Mouse (Mus musculus) G1E (cell line): Measurements from ENCODE around the gene Ephx3. TPM values are rescaled to one million over a fixed set of nuclear protein-coding genes. Genes with fewer than 3 reads are reported as not detected.

Experiments used
- ATAC-seq: 2 replicates; pipeline ENCODE4 v1.8.0; 2016; ENCODE audit warnings: mild to moderate bottlenecking; ENCODE audit not compliant: insufficient number of reproducible peaks, poor library complexity, low FRiP score, severe bottlenecking; ENCODE audit errors: extremely low read depth
- DNase-seq: peaks from one replicate; pipeline ENCODE4 v3.0.0; 2012; ENCODE audit warnings: low spot score
- H3K27me3 ChIP-seq: 2 replicates; pipeline ENCODE4 v1.6.1; 2012; ENCODE audit warnings: mild to moderate bottlenecking, low read length, inconsistent platforms; ENCODE audit not compliant: insufficient read depth
- H3K36me3 ChIP-seq: replicated peaks from 2 replicates; pipeline ENCODE3; 2012; ENCODE audit warnings: mild to moderate bottlenecking, inconsistent platforms
- H3K4me1 ChIP-seq: 2 replicates; pipeline ENCODE4 v1.6.1; 2012; ENCODE audit warnings: low read depth, low read length, inconsistent platforms, mixed read lengths; ENCODE audit not compliant: insufficient read depth
- H3K4me3 ChIP-seq: 2 replicates; pipeline ENCODE4 v1.5.1; 2012; ENCODE audit warnings: low read depth, mild to moderate bottlenecking, inconsistent platforms, low read length, moderate library complexity, mixed read lengths
- H3K9me3 ChIP-seq: replicated peaks from 2 replicates; pipeline ENCODE4 v1.6.1; 2012; ENCODE audit warnings: inconsistent platforms
- CTCF ChIP-seq: IDR thresholded peaks from 2 replicates; pipeline ENCODE4 v1.5.1; 2012; ENCODE audit warnings: low read depth, low read length, inconsistent platforms, mixed read lengths
- GATA1 ChIP-seq: IDR thresholded peaks from 2 replicates; pipeline ENCODE4 v1.6.1; 2012; ENCODE audit warnings: borderline replicate concordance, low read length, inconsistent platforms, mixed read lengths
- GATA2 ChIP-seq: IDR thresholded peaks from 2 replicates; pipeline ENCODE4 v1.6.1; 2012; ENCODE audit warnings: low read depth, low read length, inconsistent platforms, borderline replicate concordance
- POLR2AphosphoS5 ChIP-seq: IDR thresholded peaks from 2 replicates; pipeline ENCODE4 v1.6.1; 2012; ENCODE audit warnings: low read depth, low read length, inconsistent platforms; ENCODE audit not compliant: insufficient replicate concordance
- TAL1 ChIP-seq: conservative IDR thresholded peaks from 2 replicates; pipeline ENCODE4 v1.6.1; 2012; ENCODE audit warnings: low read depth, low read length, inconsistent platforms, mixed read lengths
- polyA plus RNA-seq: library from polyadenylated mRNA; stranded (reverse); fragments of >175 nt; gene quantifications from 2 replicates; pipeline ENCODE4 v1.2.3, GENCODE M21; 2012
- total RNA-seq, 2 experiments: library from RNA; stranded (forward) in 1 of 2; stranded (reverse) in 1 of 2; fragments of 200-1000 nt in 1 of 2; fragments of >200 nt in 1 of 2; fragmentation: Nextera tagmentation in 1 of 2; gene quantifications; 2 replicates each; pipeline ENCODE4 v1.2.3; 2014 to 2017

The Ephx3 gene
- total and polyA plus RNA-seq, 3 experiments = 0.02 to 0.68 (median 0.38) TPM

DNA sequence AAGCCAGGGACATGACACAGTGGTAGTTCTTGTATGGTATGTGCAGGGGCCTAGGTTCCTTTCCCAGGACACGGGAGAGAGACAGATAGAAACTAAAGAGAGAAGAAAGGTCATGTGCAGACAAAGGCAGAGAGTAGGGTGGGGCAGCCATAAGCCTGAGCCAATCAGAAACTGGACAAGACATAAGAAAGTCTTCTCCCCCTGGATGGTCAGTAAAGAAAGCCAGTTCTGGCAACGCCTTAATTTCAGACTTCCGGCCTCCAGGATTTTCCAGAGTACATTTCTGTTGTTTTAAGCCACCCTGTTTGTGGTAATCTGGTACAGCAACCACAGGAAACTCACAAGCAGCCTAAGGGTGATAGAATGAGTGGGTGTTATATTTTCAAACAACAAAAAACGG is 28.5 kb downstream of the Ephx3 start:
- no peak for DNase-seq
- H3K36me3 ChIP-seq = peaks cover 12% of the 10 kb centered on the region
- no peak overlapping the region for H3K4me3 ChIP-seq
- H3K4me1 ChIP-seq = peaks cover 56% of the 10 kb centered on the region
- no peak for ATAC-seq
- peaks cover 56% of the 10 kb centered on the region for H3K27me3 ChIP-seq
- H3K9me3 ChIP-seq = no peaks in the 10 kb centered on the region
- no peak for TF ChIP-seq CTCF
- TF ChIP-seq TAL1 = no peak
- no peak for TF ChIP-seq GATA1
- no peak for TF ChIP-seq GATA2
- no peak for TF ChIP-seq POLR2AphosphoS5

DNA sequence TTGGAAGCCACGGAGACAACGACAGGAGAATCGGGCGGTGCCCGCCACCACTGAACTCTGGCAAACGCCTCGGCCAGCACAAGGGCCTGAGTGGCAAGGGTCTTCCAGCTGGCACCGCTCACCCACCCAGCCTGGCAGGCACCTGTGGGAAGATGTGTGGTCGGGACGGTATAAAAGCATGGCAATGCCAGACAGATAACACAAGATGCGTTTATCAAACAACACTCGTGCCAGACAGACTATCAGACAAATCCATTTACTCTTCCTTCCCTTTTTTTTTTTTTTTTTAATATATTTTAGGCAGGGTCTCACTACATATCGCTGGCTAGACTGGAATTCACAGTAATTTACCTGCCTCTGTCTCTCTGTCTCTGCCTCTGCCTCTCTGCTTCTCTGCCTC is 30.5 kb downstream of the Ephx3 start:
- H3K9me3 ChIP-seq = no peaks in the 10 kb centered on the region
- peaks cover 51% of the 10 kb centered on the region for H3K27me3 ChIP-seq
- DNase-seq (no peak), ATAC-seq (no peak)
- TF ChIP-seq CTCF (no peak), POLR2AphosphoS5 (no peak), TAL1 (no peak), GATA1 (no peak), GATA2 (no peak)
- H3K4me1 ChIP-seq = peaks cover 38% of the 10 kb centered on the region
- H3K4me3 ChIP-seq = peak overlapping the region; percentile 51; the same call in 1 of the 2 replicates
- peaks cover 18% of the 10 kb centered on the region for H3K36me3 ChIP-seq

DNA sequence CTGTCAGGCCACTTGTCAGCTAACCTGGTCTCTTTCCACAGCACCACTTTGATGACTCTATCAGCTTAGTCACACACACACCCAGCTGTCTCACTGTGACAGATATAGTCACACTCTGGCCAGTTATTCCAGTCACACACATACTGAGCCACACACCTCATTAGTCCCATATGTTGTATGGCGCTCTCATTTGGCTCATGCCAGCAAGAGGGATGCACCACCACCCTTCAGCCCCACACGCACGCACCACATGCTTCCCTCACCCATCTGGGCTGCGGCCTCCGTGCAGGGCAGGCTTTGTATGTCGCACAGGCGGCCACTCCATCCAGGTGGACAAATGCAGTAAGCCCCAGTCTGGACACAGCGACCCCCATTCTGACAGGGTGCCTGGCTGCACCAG is 42.6 kb downstream of the Ephx3 start:
- TF ChIP-seq TAL1 (no peak), CTCF (no peak), GATA1 (no peak), POLR2AphosphoS5 (no peak), GATA2 (no peak)
- Histone ChIP-seq H3K36me3 (peaks cover 39% of the 10 kb centered on the region), H3K9me3 (peaks cover 11% of the 10 kb centered on the region), H3K4me1 (peaks cover 10% of the 10 kb centered on the region), H3K4me3 (no peak overlapping the region), H3K27me3 (peaks cover 38% of the 10 kb centered on the region)
- DNase-seq = no peak
- ATAC-seq = no peak

DNA sequence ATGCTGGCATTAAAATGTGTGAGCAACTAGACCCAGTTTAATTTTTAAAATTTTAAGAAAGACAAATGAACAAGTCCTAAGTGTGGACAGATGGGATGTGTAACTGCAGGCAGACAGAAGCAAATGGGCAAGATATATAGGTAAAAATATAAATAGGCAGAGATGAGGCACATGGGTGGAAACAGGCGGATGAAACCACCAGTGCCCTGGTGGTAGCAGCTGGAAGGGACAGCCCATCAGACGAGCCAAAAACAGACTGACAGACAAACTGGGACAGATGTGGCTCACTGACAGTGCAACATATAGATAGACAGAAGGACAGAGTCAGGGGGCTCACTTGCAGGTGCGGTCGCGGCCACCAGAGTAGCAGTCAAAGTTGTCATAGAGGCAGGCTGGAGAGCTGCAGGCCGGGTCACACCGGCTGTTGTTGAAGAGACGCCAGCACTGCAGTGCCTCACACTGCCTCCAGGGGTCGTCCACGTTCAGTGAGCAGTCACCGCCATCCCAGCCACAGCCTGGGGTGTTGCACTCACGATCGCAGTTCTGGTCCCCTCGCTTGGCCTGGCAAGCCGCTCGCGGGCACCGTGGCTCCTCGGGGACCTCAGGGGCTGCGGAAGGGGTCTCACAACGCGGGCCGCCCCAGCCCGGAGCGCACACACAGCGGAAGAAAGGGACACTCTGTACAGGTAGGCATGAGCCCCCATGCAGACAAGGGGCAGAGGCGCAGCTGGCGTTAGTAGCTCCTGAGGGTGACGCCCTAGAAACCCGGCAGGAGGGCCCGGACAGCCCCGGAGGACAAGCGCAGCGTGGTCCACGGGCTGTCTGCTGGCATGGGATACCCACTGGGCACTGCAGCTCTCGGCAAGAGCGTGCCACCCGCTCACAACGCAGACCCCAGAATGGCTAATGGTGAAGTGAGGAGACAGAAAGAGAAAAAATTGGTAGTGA is 46.2 kb downstream of the Ephx3 start:
- H3K36me3 ChIP-seq = peaks cover 40% of the 10 kb centered on the region
- peaks cover 35% of the 10 kb centered on the region for H3K27me3 ChIP-seq
- H3K4me3 ChIP-seq = peak overlapping the region; percentile 34; the same call in 1 of the 2 replicates
- peaks cover 7% of the 10 kb centered on the region for H3K4me1 ChIP-seq
- TF ChIP-seq GATA1 (no peak), CTCF (peak; percentile 82; the same call in 1 of the 2 replicates)
- ATAC-seq (peak; percentile 49; the same call in 1 of the 2 replicates), DNase-seq (peak; percentile 75)
- H3K9me3 ChIP-seq = peaks cover 11% of the 10 kb centered on the region

DNA sequence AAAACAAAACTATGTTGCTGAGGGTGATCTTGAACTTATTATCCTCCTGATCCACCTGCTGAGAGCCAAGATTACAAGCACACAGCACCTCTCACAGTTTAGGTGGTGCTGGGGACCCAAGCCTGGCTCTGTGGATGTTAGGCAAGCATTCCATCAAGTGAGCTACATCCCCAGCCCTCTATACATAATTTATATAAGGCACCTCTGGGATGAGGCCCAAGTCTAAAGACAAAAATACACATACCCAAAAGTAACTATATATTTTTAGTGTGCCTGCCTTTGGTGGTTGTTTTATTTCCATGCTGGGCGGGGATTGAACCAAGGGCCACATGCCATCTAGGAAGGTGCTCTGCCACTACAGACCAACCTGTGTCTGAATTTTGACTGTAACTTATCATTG is 47.1 kb downstream of the Ephx3 start:
- ATAC-seq (no peak), DNase-seq (no peak)
- TF ChIP-seq CTCF = no peak
- TF ChIP-seq GATA1 = no peak
- TF ChIP-seq POLR2AphosphoS5 = no peak
- no peak for TF ChIP-seq TAL1
- TF ChIP-seq GATA2 = no peak
- Histone ChIP-seq H3K4me1 (peaks cover 7% of the 10 kb centered on the region), H3K36me3 (peaks cover 34% of the 10 kb centered on the region), H3K9me3 (peaks cover 11% of the 10 kb centered on the region), H3K4me3 (no peak overlapping the region), H3K27me3 (peaks cover 29% of the 10 kb centered on the region)

Other genes starting within 250 kb of the Ephx3 start
- 53.6 and 59.3 TPM in 2 replicates for gene Rrp1b, start 153.4 kb downstream of the Ephx3 start, total RNA-seq (2014; fragmentation: Nextera tagmentation)
- gene Rrp1b, start 153.4 kb downstream of the Ephx3 start, total RNA-seq (2017) = 33.1 and 38.5 TPM in 2 replicates
- 156 and 201 TPM in 2 replicates for gene Rrp1b, start 153.4 kb downstream of the Ephx3 start, polyA plus RNA-seq
- not detected in 2 replicates for gene Hsf2bp, start 153.2 kb downstream of the Ephx3 start, total RNA-seq (2014; fragmentation: Nextera tagmentation)
- gene Hsf2bp, start 153.2 kb downstream of the Ephx3 start, total RNA-seq (2017) = not detected in 2 replicates
- not detected in 2 replicates for gene Hsf2bp, start 153.2 kb downstream of the Ephx3 start, polyA plus RNA-seq
- 3.3 and 4.4 TPM in 2 replicates for gene Notch3, start 22.7 kb downstream of the Ephx3 start, total RNA-seq (2014; fragmentation: Nextera tagmentation)
- gene Notch3, start 22.7 kb downstream of the Ephx3 start, total RNA-seq (2017) = 0.16 and 0.17 TPM in 2 replicates
- gene Notch3, start 22.7 kb downstream of the Ephx3 start, polyA plus RNA-seq = 4.2 and 4.4 TPM in 2 replicates
- gene Brd4, start 95.2 kb upstream of the Ephx3 start, total RNA-seq (2014; fragmentation: Nextera tagmentation) = 269 and 323 TPM in 2 replicates
- gene Brd4, start 95.2 kb upstream of the Ephx3 start, total RNA-seq (2017) = 11.5 and 16.0 TPM in 2 replicates
- 210 and 237 TPM in 2 replicates for gene Brd4, start 95.2 kb upstream of the Ephx3 start, polyA plus RNA-seq
- 67.3 and 80.8 TPM in 2 replicates for gene Akap8, start 131.7 kb upstream of the Ephx3 start, total RNA-seq (2014; fragmentation: Nextera tagmentation)
- gene Akap8, start 131.7 kb upstream of the Ephx3 start, total RNA-seq (2017) = 119 and 132 TPM in 2 replicates
- gene Akap8, start 131.7 kb upstream of the Ephx3 start, polyA plus RNA-seq = 251 and 272 TPM in 2 replicates
- 57.8 and 68.8 TPM in 2 replicates for gene Akap8l, start 161.1 kb upstream of the Ephx3 start, total RNA-seq (2014; fragmentation: Nextera tagmentation)
- 44.4 and 57.6 TPM in 2 replicates for gene Akap8l, start 161.1 kb upstream of the Ephx3 start, total RNA-seq (2017)
- gene Akap8l, start 161.1 kb upstream of the Ephx3 start, polyA plus RNA-seq = 80.3 and 101 TPM in 2 replicates
- 66.2 and 66.7 TPM in 2 replicates for gene Wiz, start 199.9 kb upstream of the Ephx3 start, total RNA-seq (2014; fragmentation: Nextera tagmentation)
- gene Wiz, start 199.9 kb upstream of the Ephx3 start, total RNA-seq (2017) = 2.3 and 2.7 TPM in 2 replicates
- gene Wiz, start 199.9 kb upstream of the Ephx3 start, polyA plus RNA-seq = 87.8 and 88.7 TPM in 2 replicates
- gene Rasal3, start 214.0 kb upstream of the Ephx3 start, total RNA-seq (2014; fragmentation: Nextera tagmentation) = 1.5 and 2.9 TPM in 2 replicates
- gene Rasal3, start 214.0 kb upstream of the Ephx3 start, total RNA-seq (2017) = 6.5 and 6.8 TPM in 2 replicates
- 0.86 and 1.1 TPM in 2 replicates for gene Rasal3, start 214.0 kb upstream of the Ephx3 start, polyA plus RNA-seq
- gene Pglyrp2, start 234.6 kb upstream of the Ephx3 start, total RNA-seq (2014; fragmentation: Nextera tagmentation) = not detected in 2 replicates
- gene Pglyrp2, start 234.6 kb upstream of the Ephx3 start, total RNA-seq (2017) = 0.33 and 0.41 TPM in 2 replicates
- 0.31 and 0.35 TPM in 2 replicates for gene Pglyrp2, start 234.6 kb upstream of the Ephx3 start, polyA plus RNA-seq